Mouse (Mus musculus) layer of hippocampus, postnatal 10 days (tissue): ENCODE results near the gene Acap2. TPM values are rescaled to one million over a fixed set of nuclear protein-coding genes. Genes with fewer than 3 reads are reported as not detected.

ENCODE experiments used
- DNase-seq, 2 experiments: peaks; one replicate each; pipeline ENCODE4 v3.0.0; 2021; ENCODE audit warnings: low spot score in 2 of 2
- total RNA-seq, 2 experiments: library from RNA; stranded (reverse); gene quantifications; 2 replicates each; pipeline ENCODE4 v1.2.3; 2021

Gene Acap2
- total RNA-seq, 2 experiments from 2014 or later, result 77.5 to 81.6 TPM

GRCm38 (mm10) chr16:31094036-31094435, 107.0 kb downstream of the Acap2 start:
- no peak for DNase-seq

GRCm38 (mm10) chr16:31093186-31093585, 107.9 kb downstream of the Acap2 start:
- DNase-seq, result no peak

- DNase-seq, result no peak
These were observed 119.2 kb downstream of the Acap2 start for GRCm38 (mm10) chr16:31081891-31082290.

GRCm38 (mm10) chr16:31081125-31081664, 119.8 kb downstream of the Acap2 start, which contains the start of gene Xxylt1:
Gene Xxylt1 (minus strand): TSS chr16:31081432.
- DNase-seq, result peak; percentile 95 to 97

- peak; percentile 53 to 65 for DNase-seq
These were observed 120.4 kb downstream of the Acap2 start for GRCm38 (mm10) chr16:31080573-31081051.

GRCm38 (mm10) chr16:31077396-31077795, 123.6 kb downstream of the Acap2 start:
- DNase-seq, result no peak

GRCm38 (mm10) chr16:31076436-31076835, 124.6 kb downstream of the Acap2 start:
- no peak for DNase-seq

- no peak for DNase-seq
These were observed 126.6 kb downstream of the Acap2 start for GRCm38 (mm10) chr16:31074324-31074908.

GRCm38 (mm10) chr16:31071731-31072130, 129.3 kb downstream of the Acap2 start:
- DNase-seq, result no peak

- peak; percentile 92 to 93 for DNase-seq
These were observed 130.5 kb downstream of the Acap2 start for GRCm38 (mm10) chr16:31070358-31071133.

GRCm38 (mm10) chr16:31069211-31070166, 131.6 kb downstream of the Acap2 start:
- DNase-seq, result no peak

GRCm38 (mm10) chr16:31068280-31068679, 132.8 kb downstream of the Acap2 start:
- no peak for DNase-seq

GRCm38 (mm10) chr16:31066344-31067098, 134.5 kb downstream of the Acap2 start:
- no peak for DNase-seq

GRCm38 (mm10) chr16:31064782-31065181, 136.3 kb downstream of the Acap2 start:
- DNase-seq, result no peak

- no peak for DNase-seq
These were observed 138.1 kb downstream of the Acap2 start for GRCm38 (mm10) chr16:31062918-31063317.

GRCm38 (mm10) chr16:31061246-31061880, 139.7 kb downstream of the Acap2 start:
- DNase-seq, result no peak

GRCm38 (mm10) chr16:31060714-31061113, 140.3 kb downstream of the Acap2 start:
- no peak for DNase-seq

GRCm38 (mm10) chr16:31060226-31060625, 140.8 kb downstream of the Acap2 start:
- no peak for DNase-seq

GRCm38 (mm10) chr16:31059730-31060129, 141.3 kb downstream of the Acap2 start:
- DNase-seq, result no peak

- DNase-seq, result no peak
These were observed 148.2 kb downstream of the Acap2 start for GRCm38 (mm10) chr16:31052812-31053211.
